Mouse (Mus musculus): ENCODE results near the gene Cenpl. TPM values are rescaled to one million over a fixed set of nuclear protein-coding genes. Genes with fewer than 3 reads are reported as not detected.

The Cenpl gene
- total and polyA plus RNA-seq, 2 experiments from 2014 or later: 0.69 to 6.9 TPM

GRCm38 (mm10) chr1:161031881-161032280 is 38.6 kb upstream of the Cenpl start:
- Histone ChIP-seq H3K27ac (ENCODE audit: low read depth) (no peak overlapping the region), H3K9ac (replicated peaks; ENCODE audit: low read depth, low read length) (no peak overlapping the region), H3K4me1 (ENCODE audit: control insufficient read depth, insufficient read depth) (peaks cover 7% of the 10 kb centered on the region), H3K36me3 (replicated peaks; ENCODE audit: control insufficient read depth, insufficient read depth, low read length) (peaks cover 42% of the 10 kb centered on the region), H3K9me3 (replicated peaks; ENCODE audit: control insufficient read depth, low read length) (no peaks in the 10 kb centered on the region), H3K4me3 (ENCODE audit: low read depth, low read length) (no peak overlapping the region), H3K27me3 (ENCODE audit: control insufficient read depth, insufficient read depth, low read length) (no peaks in the 10 kb centered on the region), H3K4me2 (ENCODE audit: low read depth, low read length) (no peak overlapping the region)
- DNase-seq (ENCODE audit: low spot score): no peak
- TF ChIP-seq EP300 (IDR thresholded peaks at IDR 0.05; ENCODE audit: low read depth) (no peak), CTCF (IDR thresholded peaks at IDR 0.05; ENCODE audit: low read depth) (no peak)
- WGBS: 88% methylated on average over 9 of the region's 9 CpGs
- no peak for ATAC-seq (ENCODE audit: insufficient read depth, low read depth)

- peaks cover 41% of the 10 kb centered on the region for H3K36me3 ChIP-seq (replicated peaks; ENCODE audit: control insufficient read depth, insufficient read depth, low read length)
- H3K4me2 ChIP-seq (ENCODE audit: low read depth, low read length): no peak overlapping the region
- H3K27me3 ChIP-seq (ENCODE audit: control insufficient read depth, insufficient read depth, low read length): no peaks in the 10 kb centered on the region
- WGBS: 90% methylated on average over 7 of the region's 7 CpGs
- H3K27ac ChIP-seq (ENCODE audit: low read depth): no peak overlapping the region
- H3K4me1 ChIP-seq (ENCODE audit: control insufficient read depth, insufficient read depth): peaks cover 10% of the 10 kb centered on the region
- H3K4me3 ChIP-seq (ENCODE audit: low read depth, low read length): no peak overlapping the region
- DNase-seq (ENCODE audit: low spot score) (no peak), ATAC-seq (ENCODE audit: insufficient read depth, low read depth) (no peak)
- no peak for TF ChIP-seq CTCF (IDR thresholded peaks at IDR 0.05; ENCODE audit: low read depth)
- H3K9ac ChIP-seq (replicated peaks; ENCODE audit: low read depth, low read length): no peak overlapping the region
- H3K9me3 ChIP-seq (replicated peaks; ENCODE audit: control insufficient read depth, low read length): no peaks in the 10 kb centered on the region
Observed at GRCm38 (mm10) chr1:161032345-161032744, 38.2 kb upstream of the Cenpl start.

DNA sequence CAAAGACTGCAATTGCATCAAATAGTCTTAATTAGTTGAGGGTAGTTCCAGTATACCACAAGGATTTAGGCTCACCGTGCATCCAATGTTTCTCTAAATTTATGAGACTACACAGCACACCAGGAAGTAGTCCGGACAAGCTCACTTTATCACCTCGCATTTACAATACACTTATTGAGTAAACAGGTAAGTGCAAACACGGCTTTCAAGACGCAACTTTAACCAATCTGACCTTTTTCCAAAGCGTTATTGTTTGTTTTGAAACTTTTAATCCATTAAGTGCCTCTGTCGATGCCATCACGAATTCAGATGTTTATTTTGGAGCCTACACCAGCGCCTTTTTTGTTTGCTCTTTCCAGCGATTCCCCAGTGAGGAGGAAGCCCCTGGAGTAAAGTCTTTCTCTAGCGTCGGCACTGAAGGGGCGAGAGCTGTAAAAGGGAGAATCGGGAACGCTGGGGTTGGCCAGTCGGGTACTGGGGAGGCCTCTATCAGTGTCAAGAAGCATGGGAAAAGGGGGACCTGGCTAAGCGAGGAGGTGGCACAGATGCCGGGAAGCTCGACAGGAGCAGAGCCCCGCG is 36.6 kb upstream of the Cenpl start:
- no peaks in the 10 kb centered on the region for H3K27me3 ChIP-seq (ENCODE audit: control insufficient read depth, insufficient read depth, low read length)
- peaks cover 52% of the 10 kb centered on the region for H3K36me3 ChIP-seq (replicated peaks; ENCODE audit: control insufficient read depth, insufficient read depth, low read length)
- peak overlapping the region; percentile 81 for H3K4me2 ChIP-seq (ENCODE audit: low read depth, low read length)
- under 1% methylated on average over 21 of the region's 21 CpGs for WGBS
- DNase-seq (ENCODE audit: low spot score): no peak
- H3K4me1 ChIP-seq (ENCODE audit: control insufficient read depth, insufficient read depth): peaks cover 14% of the 10 kb centered on the region
- TF ChIP-seq EP300 (IDR thresholded peaks at IDR 0.05; ENCODE audit: low read depth): no peak
- no peak for TF ChIP-seq CTCF (IDR thresholded peaks at IDR 0.05; ENCODE audit: low read depth)
- no peaks in the 10 kb centered on the region for H3K9me3 ChIP-seq (replicated peaks; ENCODE audit: control insufficient read depth, low read length)
- peak overlapping the region; percentile 94 for H3K27ac ChIP-seq (ENCODE audit: low read depth)
- peak overlapping the region; percentile 83 for H3K4me3 ChIP-seq (ENCODE audit: low read depth, low read length)
- H3K9ac ChIP-seq (replicated peaks; ENCODE audit: low read depth, low read length): peak overlapping the region; percentile 84
- ATAC-seq (ENCODE audit: insufficient read depth, low read depth): no peak

- Histone ChIP-seq H3K27me3 (ENCODE audit: control insufficient read depth, insufficient read depth, low read length) (no peaks in the 10 kb centered on the region), H3K27ac (ENCODE audit: low read depth) (peak within 1 kb of the TSS; percentile 94), H3K4me1 (ENCODE audit: control insufficient read depth, insufficient read depth) (peaks cover 14% of the 10 kb centered on the region), H3K4me2 (ENCODE audit: low read depth, low read length) (peak within 1 kb of the TSS; percentile 81), H3K9ac (replicated peaks; ENCODE audit: low read depth, low read length) (peak within 1 kb of the TSS; percentile 84), H3K4me3 (ENCODE audit: low read depth, low read length) (peak within 1 kb of the TSS; percentile 83), H3K36me3 (replicated peaks; ENCODE audit: control insufficient read depth, insufficient read depth, low read length) (peaks cover 47% of the 10 kb centered on the region), H3K9me3 (replicated peaks; ENCODE audit: control insufficient read depth, low read length) (no peaks in the 10 kb centered on the region)
- 1% methylated on average over 75 of the region's 76 CpGs for WGBS
- DNase-seq (ENCODE audit: low spot score): peak; percentile 99
- ATAC-seq (ENCODE audit: insufficient read depth, low read depth): peak; percentile 91
- no peak for TF ChIP-seq CTCF (IDR thresholded peaks at IDR 0.05; ENCODE audit: low read depth)
- peak; percentile 75 for TF ChIP-seq EP300 (IDR thresholded peaks at IDR 0.05; ENCODE audit: low read depth)
Observed at GRCm38 (mm10) chr1:161034435-161035280, 35.9 kb upstream of the Cenpl start, which contains the start of gene Zbtb37. Gene Zbtb37 (minus strand): TSS chr1:161034849.

GRCm38 (mm10) chr1:161035281-161035785 is 35.2 kb upstream of the Cenpl start:
- Histone ChIP-seq H3K36me3 (replicated peaks; ENCODE audit: control insufficient read depth, insufficient read depth, low read length) (peaks cover 40% of the 10 kb centered on the region), H3K9me3 (replicated peaks; ENCODE audit: control insufficient read depth, low read length) (no peaks in the 10 kb centered on the region), H3K27me3 (ENCODE audit: control insufficient read depth, insufficient read depth, low read length) (no peaks in the 10 kb centered on the region), H3K9ac (replicated peaks; ENCODE audit: low read depth, low read length) (peak overlapping the region; percentile 84), H3K4me3 (ENCODE audit: low read depth, low read length) (peak overlapping the region; percentile 83), H3K27ac (ENCODE audit: low read depth) (peak overlapping the region; percentile 94), H3K4me1 (ENCODE audit: control insufficient read depth, insufficient read depth) (peaks cover 14% of the 10 kb centered on the region), H3K4me2 (ENCODE audit: low read depth, low read length) (peak overlapping the region; percentile 81)
- TF ChIP-seq CTCF (IDR thresholded peaks at IDR 0.05; ENCODE audit: low read depth) (no peak), EP300 (IDR thresholded peaks at IDR 0.05; ENCODE audit: low read depth) (peak; percentile 7; the same call in 1 of the 2 replicates)
- ATAC-seq (ENCODE audit: insufficient read depth, low read depth) (peak; percentile 39), DNase-seq (ENCODE audit: low spot score) (peak; percentile 45)
- WGBS: 0% methylated on average over 14 of the region's 14 CpGs
